Mouse (Mus musculus) kidney, embryonic 14.5 days (tissue): ENCODE measurements at regions not wholly inside any gene's neighbourhood (a gene's known extent, or its start where the extent isn't known, plus 50 kb on each side); places are given as distances from the start of the nearest gene placed in this dataset.

Experiments
- ATAC-seq: fragments of 200-750 bp; cut with Nextera tagmentation; 2 replicates; pipeline ENCODE4 v1.8.0; 2017; ENCODE audit warnings: moderate number of reproducible peaks, mild to moderate bottlenecking, moderate TSS enrichment, moderate library complexity; ENCODE audit not compliant: low FRiP score, low TSS enrichment
- H3K27ac ChIP-seq: fragments of 300-500 bp; sonication (generic); 2 replicates; pipeline ENCODE4 v1.5.1; 2014; ENCODE audit warnings: low read depth, mild to moderate bottlenecking, low read length, moderate library complexity, mixed read lengths
- H3K27me3 ChIP-seq: fragments of 300-500 bp; sonication (generic); 2 replicates; pipeline ENCODE4 v1.6.1; 2014; ENCODE audit warnings: mild to moderate bottlenecking, low read length; ENCODE audit not compliant: control insufficient read depth, insufficient read depth
- H3K36me3 ChIP-seq: fragments of 300-500 bp; sonication (generic); 2 replicates; pipeline ENCODE4 v1.6.1; 2014; ENCODE audit warnings: low read length, mixed read lengths; ENCODE audit not compliant: control insufficient read depth, insufficient read depth
- H3K4me1 ChIP-seq: fragments of 300-500 bp; sonication (generic); 2 replicates; pipeline ENCODE4 v1.6.1; 2014; ENCODE audit warnings: low read length, mixed read lengths; ENCODE audit not compliant: control insufficient read depth, insufficient read depth
- H3K4me2 ChIP-seq: fragments of 300-500 bp; sonication (generic); replicated peaks from 2 replicates; pipeline ENCODE4 v1.6.1; 2014; ENCODE audit warnings: low read depth, mild to moderate bottlenecking, low read length
- H3K4me3 ChIP-seq: fragments of 300-500 bp; sonication (generic); 2 replicates; pipeline ENCODE4 v1.5.1; 2014; ENCODE audit warnings: mild to moderate bottlenecking, low read length
- H3K9ac ChIP-seq: fragments of 300-500 bp; sonication (generic); 2 replicates; pipeline ENCODE4 v1.6.1; 2014; ENCODE audit warnings: low read depth, mild to moderate bottlenecking, low read length, moderate library complexity
- H3K9me3 ChIP-seq: fragments of 300-500 bp; sonication (generic); 2 replicates; pipeline ENCODE4 v1.6.1; 2016; ENCODE audit warnings: low read length; ENCODE audit not compliant: control insufficient read depth
- WGBS: fragments of 180-500 bp; shearing (Covaris S2); extraction: QIAGEN DNeasy Blood & Tissue Kit; methylation state at CpG from one replicate; pipeline ENCODE4 v1.1.7; 2014; 5-methylcytosine and 5-hydroxymethylcytosine counted together

DNA sequence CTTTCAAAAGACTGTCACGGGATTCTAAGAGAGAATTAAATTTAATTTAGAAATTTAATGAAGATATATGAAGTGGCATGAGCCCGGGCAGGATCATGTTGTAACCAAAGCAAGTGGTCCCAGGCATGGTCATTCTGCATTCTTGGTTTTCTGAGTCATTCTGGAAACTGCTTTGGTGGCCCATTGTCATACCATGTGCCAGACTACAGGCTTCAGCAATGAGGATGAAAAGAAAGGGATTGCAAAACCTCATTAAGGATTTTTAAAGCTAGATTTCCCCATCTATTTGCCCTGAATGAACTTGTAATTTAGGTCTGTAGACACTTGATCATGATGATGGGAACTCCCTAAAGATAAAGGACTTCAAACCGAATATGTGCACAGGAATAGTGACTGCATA lies 119.4 kb upstream of the Myocd start:
- WGBS, result 78% methylated on average over 3 of the region's 3 CpGs
- ATAC-seq, result no peak
- Histone ChIP-seq H3K27ac (no peak overlapping the region), H3K4me3 (no peak overlapping the region), H3K9me3 (no peaks in the 10 kb centered on the region), H3K36me3 (no peaks in the 10 kb centered on the region), H3K4me1 (no peaks in the 10 kb centered on the region), H3K4me2 (no peak overlapping the region), H3K9ac (no peak overlapping the region), H3K27me3 (no peaks in the 10 kb centered on the region)

GRCm38 (mm10) chr11:65386291-65387061 lies 116.7 kb upstream of the Myocd start:
- no peak overlapping the region for H3K4me2 ChIP-seq
- ATAC-seq, result peak; percentile 73
- no peaks in the 10 kb centered on the region for H3K4me1 ChIP-seq
- no peak overlapping the region for H3K4me3 ChIP-seq
- H3K9ac ChIP-seq, result no peak overlapping the region
- H3K27me3 ChIP-seq, result no peaks in the 10 kb centered on the region
- WGBS, result 29% methylated on average over 14 of the region's 14 CpGs
- no peak overlapping the region for H3K27ac ChIP-seq
- no peaks in the 10 kb centered on the region for H3K36me3 ChIP-seq
- H3K9me3 ChIP-seq, result no peaks in the 10 kb centered on the region

DNA sequence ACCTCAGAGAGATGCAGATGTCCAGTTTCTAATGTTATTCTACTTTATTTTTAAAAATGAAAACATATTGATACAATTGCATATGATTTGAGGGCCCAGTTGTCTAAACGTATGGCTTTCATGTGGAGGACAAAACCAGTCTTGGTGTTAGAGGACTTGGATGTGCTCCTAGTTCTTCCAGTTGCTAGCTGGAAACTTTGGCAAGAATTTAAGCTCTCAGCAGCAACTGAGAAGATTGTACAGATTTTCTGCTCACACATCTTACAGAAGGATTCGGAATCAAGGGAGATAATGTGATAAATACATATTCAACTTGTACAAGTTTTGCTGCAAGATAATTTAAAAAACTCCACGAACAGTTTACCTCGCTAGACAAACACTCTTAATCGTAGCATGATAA lies 105.6 kb upstream of the Myocd start:
- Histone ChIP-seq H3K36me3 (no peaks in the 10 kb centered on the region), H3K27ac (no peak overlapping the region), H3K4me2 (no peak overlapping the region), H3K4me1 (no peaks in the 10 kb centered on the region), H3K27me3 (no peaks in the 10 kb centered on the region), H3K4me3 (no peak overlapping the region), H3K9me3 (no peaks in the 10 kb centered on the region), H3K9ac (no peak overlapping the region)
- no peak for ATAC-seq
- WGBS, result 90% methylated on average over 5 of the region's 5 CpGs

DNA sequence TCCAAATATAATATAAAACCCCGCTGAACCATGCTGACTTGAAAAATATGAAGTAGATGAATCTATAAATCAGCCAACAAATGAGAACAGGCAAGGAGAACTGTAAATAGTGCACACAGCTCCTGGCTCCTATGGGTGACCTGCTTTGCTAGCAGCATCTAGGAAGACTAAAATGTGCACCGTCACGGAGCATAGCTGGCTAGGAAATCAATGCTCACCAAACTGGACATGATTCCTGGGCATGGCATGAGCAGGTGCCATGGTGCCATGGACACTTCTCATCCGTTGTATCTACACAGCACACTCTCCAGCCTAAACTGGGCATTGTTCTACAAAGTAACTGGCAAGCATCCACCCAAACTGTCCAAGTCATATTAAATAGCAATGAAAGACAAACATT lies 103.3 kb upstream of the Myocd start:
- Histone ChIP-seq H3K9ac (no peak overlapping the region), H3K27me3 (no peaks in the 10 kb centered on the region), H3K36me3 (no peaks in the 10 kb centered on the region), H3K4me1 (no peaks in the 10 kb centered on the region), H3K4me3 (no peak overlapping the region), H3K27ac (no peak overlapping the region), H3K9me3 (no peaks in the 10 kb centered on the region), H3K4me2 (no peak overlapping the region)
- ATAC-seq, result no peak
- 90% methylated on average over 4 of the region's 4 CpGs for WGBS

DNA sequence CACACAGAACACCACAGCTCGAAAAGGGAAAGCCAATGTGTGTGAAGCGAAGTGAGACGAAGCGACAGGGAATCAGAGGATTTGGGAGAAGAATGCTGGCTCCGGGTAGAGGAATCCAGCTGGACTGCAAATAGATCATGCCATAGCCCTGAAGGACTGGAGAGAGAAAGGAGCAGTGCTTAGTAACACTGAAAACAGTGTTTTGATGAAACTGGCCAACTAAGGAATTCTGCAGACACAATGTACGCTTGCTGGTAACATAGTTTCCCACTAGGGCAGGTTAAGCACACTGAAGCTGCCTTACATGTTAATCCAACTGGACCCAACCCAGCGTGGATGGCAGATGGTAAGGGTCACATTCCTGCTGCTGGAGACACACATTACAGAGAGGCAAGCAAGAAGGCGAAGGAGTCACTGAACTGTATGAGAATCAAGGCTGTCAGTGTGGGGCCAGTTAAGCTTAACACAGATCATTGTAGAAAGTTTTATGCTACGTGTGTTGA lies 102.6 kb upstream of the Myocd start:
- Histone ChIP-seq H3K36me3 (no peaks in the 10 kb centered on the region), H3K27ac (no peak overlapping the region), H3K4me3 (no peak overlapping the region), H3K27me3 (no peaks in the 10 kb centered on the region), H3K9me3 (no peaks in the 10 kb centered on the region), H3K4me1 (no peaks in the 10 kb centered on the region), H3K9ac (no peak overlapping the region), H3K4me2 (no peak overlapping the region)
- ATAC-seq, result no peak
- 73% methylated on average over 9 of the region's 9 CpGs for WGBS

GRCm38 (mm10) chr11:65367825-65368224 lies 98.0 kb upstream of the Myocd start:
- no peak for ATAC-seq
- Histone ChIP-seq H3K36me3 (no peaks in the 10 kb centered on the region), H3K9me3 (no peaks in the 10 kb centered on the region), H3K4me2 (no peak overlapping the region), H3K4me3 (no peak overlapping the region), H3K27ac (no peak overlapping the region), H3K4me1 (no peaks in the 10 kb centered on the region; the same call in 1 of the 2 replicates), H3K9ac (no peak overlapping the region), H3K27me3 (no peaks in the 10 kb centered on the region)
- 59% methylated on average over 5 of the region's 5 CpGs for WGBS

DNA sequence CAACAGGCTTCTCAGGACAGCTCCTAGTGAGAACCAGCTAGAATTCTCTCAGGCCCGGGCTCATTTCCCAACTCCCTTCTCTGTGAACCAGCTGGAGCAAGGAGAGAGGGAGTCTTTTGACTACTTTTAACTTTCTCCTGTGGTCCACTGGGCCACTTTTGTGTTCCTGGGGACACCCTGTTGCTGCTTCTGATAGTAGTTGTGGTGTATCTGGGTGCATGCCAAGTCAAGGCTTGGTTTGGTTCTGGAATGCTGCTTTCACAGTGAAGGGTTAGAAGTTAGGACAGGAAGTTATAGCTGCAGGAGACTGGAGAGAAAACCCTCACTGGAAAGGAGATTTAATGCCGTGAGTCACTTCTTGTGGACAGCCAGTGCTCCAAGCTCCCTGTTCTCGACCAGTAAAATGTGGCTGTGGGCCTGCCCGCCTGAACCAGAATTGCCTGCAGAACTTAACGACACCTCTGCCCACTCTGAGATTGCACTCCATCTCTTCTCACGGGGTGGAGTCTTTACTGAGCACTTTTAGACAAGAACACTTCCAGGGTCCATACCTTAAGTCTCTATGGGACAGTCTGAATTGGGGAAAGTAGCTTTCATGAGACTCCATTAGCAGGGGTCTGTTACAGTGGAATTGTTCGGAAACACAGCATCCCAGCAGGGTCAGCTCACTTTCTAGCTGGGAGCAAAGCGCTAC lies 97.0 kb upstream of the Myocd start:
- Histone ChIP-seq H3K4me2 (no peak overlapping the region), H3K4me3 (no peak overlapping the region), H3K27ac (no peak overlapping the region), H3K4me1 (no peaks in the 10 kb centered on the region; the same call in 1 of the 2 replicates), H3K36me3 (no peaks in the 10 kb centered on the region), H3K9me3 (no peaks in the 10 kb centered on the region), H3K9ac (no peak overlapping the region), H3K27me3 (no peaks in the 10 kb centered on the region)
- ATAC-seq, result no peak
- 47% methylated on average over 8 of the region's 8 CpGs for WGBS

DNA sequence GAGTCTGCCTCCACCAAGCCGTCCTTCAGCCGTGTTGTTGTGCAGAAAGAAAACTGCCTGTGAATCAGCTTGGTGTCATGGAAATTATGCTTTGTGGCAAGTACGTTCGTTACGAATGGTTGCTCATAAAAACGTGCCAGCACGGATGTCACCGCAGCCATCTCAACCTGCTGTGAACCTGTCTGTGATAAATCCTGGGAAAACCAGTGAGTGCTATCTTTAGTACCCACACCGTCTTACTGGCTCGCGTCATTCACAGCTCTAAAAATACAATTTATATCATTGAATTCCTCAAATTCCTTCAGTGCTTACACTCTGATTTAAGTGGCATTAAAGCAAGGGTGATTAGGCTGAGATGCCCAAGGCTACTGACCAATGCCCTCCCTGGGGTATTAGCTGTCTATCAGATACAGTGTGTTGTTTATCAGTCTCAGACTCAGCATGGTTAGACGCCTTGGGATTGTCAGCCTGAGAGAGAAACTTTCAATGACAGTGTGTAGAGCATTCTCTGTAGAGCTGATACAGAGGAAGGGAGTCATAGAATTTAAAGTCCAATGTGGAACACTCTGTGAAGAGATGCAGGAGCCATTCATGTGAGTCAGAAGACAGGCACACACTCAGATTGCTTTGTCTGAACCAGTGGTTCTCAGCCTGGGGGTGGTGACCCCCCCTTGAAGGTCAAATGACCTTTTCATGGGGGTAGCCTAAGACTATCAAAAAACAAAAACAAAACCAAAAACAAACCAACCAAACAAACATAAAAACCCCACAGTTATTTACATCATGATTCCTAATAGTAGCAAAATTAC lies 96.2 kb upstream of the Myocd start:
- Histone ChIP-seq H3K9me3 (no peaks in the 10 kb centered on the region), H3K36me3 (no peaks in the 10 kb centered on the region), H3K9ac (no peak overlapping the region), H3K27ac (no peak overlapping the region), H3K4me2 (no peak overlapping the region), H3K27me3 (no peaks in the 10 kb centered on the region), H3K4me1 (no peaks in the 10 kb centered on the region; the same call in 1 of the 2 replicates), H3K4me3 (no peak overlapping the region)
- WGBS, result 55% methylated on average over 12 of the region's 12 CpGs
- ATAC-seq, result no peak
